Mouse (Mus musculus) urinary bladder, postnatal 14 days (tissue): Measurements from ENCODE around the gene Plekhb2.

Experiments used
- DNase-seq: peaks from one replicate; pipeline ENCODE4 v3.0.0; 2021; ENCODE audit warnings: low spot score

Plekhb2 gene

GRCm38 (mm10) chr1:34834904-34835303 lies 14.9 kb upstream of the Plekhb2 start:
- DNase-seq = no peak

- no peak for DNase-seq
Observed at GRCm38 (mm10) chr1:34837951-34838689, 11.7 kb upstream of the Plekhb2 start.

DNA sequence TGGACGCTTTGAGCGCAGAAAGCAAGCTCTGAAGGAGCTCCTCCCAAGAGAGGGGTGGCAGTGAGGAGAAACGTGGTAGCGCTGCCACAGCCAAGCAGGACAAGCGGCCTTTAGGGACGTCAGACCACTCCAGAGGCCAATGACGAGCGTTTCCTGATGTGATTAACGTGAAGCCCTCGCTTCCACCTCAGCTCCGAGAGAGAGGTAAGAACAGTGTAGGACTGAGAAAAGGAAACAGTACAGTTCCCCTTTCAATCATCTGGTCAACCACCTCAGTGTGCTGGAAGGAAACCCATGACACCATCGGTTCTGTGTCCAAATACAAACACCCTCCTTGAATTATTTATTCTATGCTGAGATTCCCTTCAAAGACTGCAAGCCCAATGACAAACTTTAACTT lies 10.5 kb upstream of the Plekhb2 start:
- no peak for DNase-seq

DNA sequence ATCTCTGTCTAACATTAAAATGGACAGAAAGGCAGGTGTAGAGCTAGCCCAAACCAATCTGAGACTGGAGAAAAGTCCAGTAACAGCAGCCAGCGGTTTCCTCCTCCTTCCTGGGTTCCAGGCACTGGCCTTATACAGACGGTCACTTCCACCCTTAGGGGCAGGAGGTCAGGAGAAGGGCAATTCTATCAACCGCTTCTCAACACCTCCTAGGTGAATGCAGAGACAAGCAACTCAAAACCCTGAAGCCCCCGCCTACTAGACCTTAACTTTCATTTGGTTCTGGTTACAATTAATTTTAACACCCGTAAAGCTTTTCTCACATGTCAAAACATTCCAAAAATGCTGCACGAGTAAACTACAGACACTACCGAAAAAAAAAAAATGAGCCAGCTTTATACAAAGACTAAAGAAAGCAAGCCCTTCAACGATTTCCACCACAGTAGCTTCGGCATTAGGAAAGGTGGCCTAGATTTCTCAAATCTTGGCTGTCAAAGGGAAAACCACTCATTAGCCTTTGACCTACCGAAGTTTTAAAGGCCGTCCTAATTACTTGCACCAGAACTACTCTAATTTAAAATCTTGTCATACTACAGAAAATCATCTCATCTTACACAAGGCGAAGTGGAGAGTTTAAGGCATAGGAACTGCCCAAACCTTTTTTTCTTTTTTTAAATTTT lies 7.9 kb upstream of the Plekhb2 start:
- DNase-seq = no peak

DNA sequence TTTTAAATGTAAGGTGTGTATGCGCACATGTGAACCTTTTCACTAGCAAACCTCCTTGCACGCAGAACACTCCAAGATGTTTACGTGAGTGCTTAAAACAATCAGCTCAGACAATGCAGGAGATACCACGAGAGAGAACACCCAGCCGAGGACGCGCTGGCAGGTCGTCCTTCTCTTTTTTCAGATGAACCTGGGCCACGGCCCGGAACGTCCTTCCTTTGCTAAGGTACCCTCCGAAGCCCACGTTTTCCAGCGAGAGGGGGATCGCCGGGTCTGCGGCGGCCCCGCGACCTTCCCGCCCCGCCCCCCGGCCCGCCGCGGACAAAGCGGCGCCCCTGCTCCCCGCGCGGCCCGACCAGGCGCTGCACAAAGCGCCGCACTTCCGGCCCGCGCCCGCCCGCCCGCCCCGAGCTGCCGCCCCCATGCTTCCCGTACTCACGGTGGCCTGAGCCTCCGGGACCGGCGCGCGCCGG lies 7.4 kb upstream of the Plekhb2 start:
- peak; percentile 46 for DNase-seq

GRCm38 (mm10) chr1:34842887-34843618 lies 6.7 kb upstream of the Plekhb2 start, which contains the start of gene Fam168b:
Gene Fam168b (minus strand): TSS chr1:34843065.
- peak; percentile 88 for DNase-seq

- DNase-seq = no peak
Observed at GRCm38 (mm10) chr1:34847070-34847469, 2.7 kb upstream of the Plekhb2 start.

DNA sequence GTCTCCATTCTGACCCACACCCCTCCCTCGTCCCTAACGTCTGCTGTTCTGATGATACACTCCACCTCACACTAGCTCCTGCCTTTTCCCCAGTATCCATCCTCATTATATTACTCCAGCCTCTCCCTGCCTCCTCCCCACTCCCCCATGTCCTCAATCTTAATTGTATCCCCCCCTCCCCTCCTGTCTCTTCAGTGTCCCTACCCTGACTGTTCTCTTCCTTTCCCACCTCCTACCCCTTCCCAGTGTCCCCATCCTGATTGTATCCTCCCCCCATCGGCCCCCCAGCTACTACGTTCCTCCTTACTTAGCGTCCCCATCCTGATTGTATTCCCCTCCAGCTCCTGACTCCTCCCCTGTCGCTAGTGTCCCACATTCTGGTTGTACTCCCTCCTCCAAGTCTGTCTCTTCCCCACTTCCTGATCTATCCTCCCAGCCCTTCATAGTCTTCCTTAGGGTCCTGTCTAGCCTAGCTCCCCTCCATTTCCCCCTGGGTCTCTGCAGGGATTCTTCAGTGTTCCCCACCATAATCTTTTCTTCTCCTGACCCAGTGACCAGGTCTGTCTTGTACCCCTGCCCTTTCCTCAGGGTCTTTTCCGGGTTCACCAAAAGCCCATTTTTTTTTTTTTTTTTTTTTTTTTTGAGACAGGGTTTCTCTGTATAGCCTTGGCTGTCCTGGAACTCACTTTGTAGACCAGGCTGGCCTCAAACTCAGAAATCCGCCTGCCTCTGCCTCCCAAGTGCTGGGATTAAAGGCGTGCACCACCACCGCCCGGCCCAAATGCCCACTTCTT lies 764 bp downstream of the Plekhb2 start:
- no peak for DNase-seq

- peak; percentile 78 for DNase-seq
Observed at GRCm38 (mm10) chr1:34851562-34851961, 1.8 kb downstream of the Plekhb2 start.

DNA sequence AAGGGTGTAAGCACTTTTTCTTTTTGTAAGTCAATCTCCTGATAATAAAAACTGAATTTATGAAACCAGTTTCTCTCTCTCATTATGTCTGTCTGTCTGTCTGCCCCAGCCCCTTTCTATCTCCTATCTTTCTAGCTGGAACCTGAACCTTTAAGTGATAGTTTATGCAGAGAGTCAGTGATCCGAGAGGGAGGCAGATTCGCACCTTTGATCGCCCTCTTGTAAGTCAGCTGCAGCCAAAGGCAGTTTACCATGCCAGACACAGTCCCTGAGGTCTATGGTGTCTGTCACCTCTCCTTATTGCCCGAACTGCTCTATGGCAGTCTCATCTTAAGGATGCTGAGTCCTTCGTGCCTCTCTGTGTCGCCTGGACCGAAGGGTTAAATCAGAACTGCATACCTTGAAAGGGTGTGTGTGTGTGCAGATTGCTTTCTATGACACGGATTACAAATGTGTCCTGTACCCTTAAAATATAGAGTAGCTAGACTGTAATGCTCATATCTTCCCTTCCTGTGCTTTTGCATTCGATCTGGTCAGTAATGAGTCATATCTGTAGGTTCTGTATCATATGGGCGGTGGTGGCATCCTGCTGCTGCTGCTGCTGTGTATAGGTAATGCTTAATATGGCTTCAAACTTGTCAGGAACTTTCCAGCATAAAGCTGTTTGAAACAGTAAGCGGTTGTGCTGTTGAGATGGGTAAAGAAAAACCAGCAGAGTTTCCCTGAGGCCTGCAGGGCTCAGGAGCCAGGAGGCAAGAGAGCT lies 2.5 kb downstream of the Plekhb2 start:
- no peak for DNase-seq

GRCm38 (mm10) chr1:34853786-34854185 lies 4.0 kb downstream of the Plekhb2 start:
- no peak for DNase-seq

GRCm38 (mm10) chr1:34855056-34855739 lies 5.4 kb downstream of the Plekhb2 start:
- DNase-seq = no peak

- no peak for DNase-seq
Observed at GRCm38 (mm10) chr1:34858671-34859070, 8.9 kb downstream of the Plekhb2 start.

DNA sequence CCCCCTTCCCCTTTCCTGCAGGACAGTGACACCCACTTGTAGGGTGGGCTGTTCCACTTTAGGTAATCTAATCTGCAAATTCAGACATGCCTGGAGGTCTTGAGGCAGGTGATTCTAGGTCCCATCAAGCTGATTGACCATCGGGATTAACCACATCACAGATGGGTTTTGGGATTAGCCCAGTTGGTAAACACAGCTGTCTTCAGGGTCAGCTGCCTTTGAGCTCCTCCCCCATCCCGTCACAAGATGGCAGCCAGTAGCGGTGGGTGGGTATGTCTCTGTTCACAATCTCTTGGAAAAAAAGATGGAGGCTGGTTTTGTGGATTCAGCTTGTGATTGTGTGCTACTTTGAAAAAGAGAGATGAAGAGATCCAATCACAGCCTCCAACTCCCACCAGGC lies 10.0 kb downstream of the Plekhb2 start:
- DNase-seq = no peak

DNA sequence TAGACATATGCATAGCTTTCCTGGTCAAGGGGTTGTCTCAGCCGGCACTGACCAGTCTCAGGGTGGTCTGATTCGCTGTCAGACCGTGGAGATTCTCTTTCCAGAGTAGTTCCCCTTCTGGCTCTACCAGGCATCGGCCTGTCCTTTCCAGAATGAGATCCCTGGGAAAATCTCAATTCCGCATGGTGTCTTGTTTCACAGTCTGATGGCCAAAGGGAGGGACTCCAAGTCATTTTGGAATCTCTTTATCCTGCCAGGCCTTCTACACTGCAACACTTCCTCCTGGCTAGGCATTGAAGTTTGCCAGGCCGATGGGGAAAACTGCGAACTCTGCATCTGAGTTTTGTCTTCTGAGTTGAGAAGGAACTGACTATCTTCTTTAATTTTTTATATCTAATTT lies 10.4 kb downstream of the Plekhb2 start:
- DNase-seq = no peak

GRCm38 (mm10) chr1:34862877-34863276 lies 13.1 kb downstream of the Plekhb2 start:
- DNase-seq = no peak

DNA sequence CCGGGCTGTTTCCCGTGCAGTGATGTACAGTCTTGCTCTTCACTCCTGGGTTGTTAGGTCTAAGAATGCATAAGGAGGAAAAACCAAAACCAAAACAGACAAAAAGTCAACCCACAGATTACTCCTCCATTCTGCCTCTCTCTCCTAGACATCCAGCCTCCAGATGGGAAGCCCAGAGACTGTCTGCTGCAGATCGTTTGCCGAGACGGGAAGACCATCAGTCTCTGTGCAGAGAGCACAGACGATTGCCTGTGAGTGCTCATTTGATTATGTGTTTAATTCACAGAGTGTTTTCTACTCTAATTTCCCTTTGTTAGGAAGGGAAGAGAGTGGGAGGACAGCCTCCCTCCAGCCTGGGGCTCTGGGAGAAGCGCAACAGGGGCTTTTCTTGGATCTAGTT lies 13.5 kb downstream of the Plekhb2 start:
- DNase-seq = no peak

DNA sequence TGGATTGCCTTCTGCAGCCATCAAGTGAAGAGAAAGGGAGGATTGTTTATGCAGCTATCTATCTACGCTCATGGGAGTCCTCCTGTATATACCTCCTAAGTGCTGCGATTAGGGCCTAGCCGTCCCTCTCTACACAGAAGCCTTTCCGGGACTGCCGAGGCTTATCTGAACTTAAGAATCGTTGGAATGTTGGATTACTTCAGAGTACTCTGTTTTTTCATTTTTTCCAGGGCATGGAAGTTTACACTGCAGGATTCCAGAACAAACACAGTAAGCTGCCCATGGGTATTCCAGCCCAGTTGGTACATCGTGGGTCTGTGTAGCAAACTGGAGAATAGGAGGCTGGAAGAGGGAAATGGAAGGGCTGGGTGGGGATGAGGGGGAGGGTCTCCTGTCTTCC lies 14.5 kb downstream of the Plekhb2 start:
- no peak for DNase-seq

DNA sequence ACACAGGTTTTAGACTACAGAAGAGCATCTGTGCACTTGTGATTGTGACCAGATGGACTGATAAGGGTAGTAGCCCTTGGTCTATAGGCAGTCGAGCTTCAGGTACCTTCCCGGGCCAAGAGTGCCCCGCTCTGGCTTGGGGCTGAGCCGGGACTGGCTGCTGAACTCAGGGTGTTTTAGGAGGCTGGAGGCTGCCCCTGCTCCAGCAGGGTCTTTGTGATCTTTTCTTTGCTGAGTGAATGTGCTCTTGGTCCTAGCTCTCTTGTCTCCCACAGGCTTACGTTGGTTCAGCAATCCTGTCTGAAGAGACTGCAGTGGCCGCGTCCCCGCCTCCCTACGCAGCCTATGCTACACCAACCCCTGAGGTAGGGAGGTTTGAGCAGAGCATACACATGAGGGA lies 16.1 kb downstream of the Plekhb2 start:
- DNase-seq = no peak

- DNase-seq = peak; percentile 92
Observed at GRCm38 (mm10) chr1:34866815-34867573, 17.2 kb downstream of the Plekhb2 start.
